Mouse (Mus musculus): ENCODE measurements around the gene Gm6096. TPM values are rescaled to one million over a fixed set of nuclear protein-coding genes. Genes with fewer than 3 reads are reported as not detected.

Gene Gm6096
- polyA plus RNA-seq, 1 experiment from 2014 or later, result 0.88 TPM

GRCm38 (mm10) chr7:34234610-34235561 lies 16.0 kb upstream of the Gm6096 start:
- ATAC-seq (ENCODE audit: insufficient read depth), result 0 out of 2 replicates have a peak, but pooled peaks have one; percentile 0
- Histone ChIP-seq H3K36me3 (ENCODE audit: insufficient read depth) (peaks cover 39% of the 10 kb centered on the region), H3K9ac (peak overlapping the region; percentile 60), H3K27me3 (ENCODE audit: insufficient read depth, low read length) (no peaks in the 10 kb centered on the region), H3K4me3 (ENCODE audit: low read depth, low read length) (peak overlapping the region; percentile 45), H3K27ac (ENCODE audit: low read depth) (peak overlapping the region; percentile 97), H3K9me3 (ENCODE audit: low read depth, low read length) (no peaks in the 10 kb centered on the region), H3K4me2 (peak overlapping the region; percentile 71), H3K4me1 (ENCODE audit: insufficient read depth) (peaks cover 7% of the 10 kb centered on the region; the same call in 1 of the 2 replicates)
- peak; percentile 63 for DNase-seq
- TF ChIP-seq CTCF (IDR thresholded peaks at IDR 0.05; ENCODE audit: low read depth), result no peak
- under 1% methylated on average over 17 of the region's 17 CpGs for WGBS

GRCm38 (mm10) chr7:34235602-34236001 lies 15.2 kb upstream of the Gm6096 start:
- Histone ChIP-seq H3K4me1 (ENCODE audit: insufficient read depth) (peaks cover 7% of the 10 kb centered on the region; the same call in 1 of the 2 replicates), H3K27ac (ENCODE audit: low read depth) (no peak overlapping the region), H3K9ac (no peak overlapping the region), H3K4me2 (no peak overlapping the region), H3K4me3 (ENCODE audit: low read depth, low read length) (no peak overlapping the region), H3K27me3 (ENCODE audit: insufficient read depth, low read length) (no peaks in the 10 kb centered on the region), H3K36me3 (ENCODE audit: insufficient read depth) (peaks cover 45% of the 10 kb centered on the region), H3K9me3 (ENCODE audit: low read depth, low read length) (no peaks in the 10 kb centered on the region)
- WGBS, result 84% methylated on average over 5 of the region's 5 CpGs
- no peak for ATAC-seq (ENCODE audit: insufficient read depth)
- TF ChIP-seq CTCF (IDR thresholded peaks at IDR 0.05; ENCODE audit: low read depth), result no peak
- DNase-seq, result no peak

- no peak for TF ChIP-seq CTCF (IDR thresholded peaks at IDR 0.05; ENCODE audit: low read depth)
- Histone ChIP-seq H3K4me1 (ENCODE audit: insufficient read depth) (peaks cover 6% of the 10 kb centered on the region; the same call in 1 of the 2 replicates), H3K9me3 (ENCODE audit: low read depth, low read length) (no peaks in the 10 kb centered on the region), H3K27ac (ENCODE audit: low read depth) (no peak overlapping the region), H3K27me3 (ENCODE audit: insufficient read depth, low read length) (no peaks in the 10 kb centered on the region), H3K9ac (no peak overlapping the region), H3K4me3 (ENCODE audit: low read depth, low read length) (no peak overlapping the region), H3K36me3 (ENCODE audit: insufficient read depth) (peaks cover 66% of the 10 kb centered on the region), H3K4me2 (no peak overlapping the region)
- 90% methylated on average over 5 of the region's 5 CpGs for WGBS
- ATAC-seq (ENCODE audit: insufficient read depth), result no peak
- no peak for DNase-seq
Measured at GRCm38 (mm10) chr7:34238086-34238485, 12.8 kb upstream of the Gm6096 start.

- no peak for ATAC-seq (ENCODE audit: insufficient read depth)
- no peak for TF ChIP-seq CTCF (IDR thresholded peaks at IDR 0.05; ENCODE audit: low read depth)
- no peak overlapping the region for H3K4me2 ChIP-seq
- no peak overlapping the region for H3K27ac ChIP-seq (ENCODE audit: low read depth)
- WGBS, result 95% methylated on average over 11 of the region's 11 CpGs
- no peak overlapping the region for H3K4me3 ChIP-seq (ENCODE audit: low read depth, low read length)
- no peaks in the 10 kb centered on the region for H3K4me1 ChIP-seq (ENCODE audit: insufficient read depth)
- H3K9me3 ChIP-seq (ENCODE audit: low read depth, low read length), result no peaks in the 10 kb centered on the region
- peaks cover 78% of the 10 kb centered on the region for H3K36me3 ChIP-seq (ENCODE audit: insufficient read depth)
- H3K9ac ChIP-seq, result no peak overlapping the region
- DNase-seq, result no peak
- no peaks in the 10 kb centered on the region for H3K27me3 ChIP-seq (ENCODE audit: insufficient read depth, low read length)
Measured at GRCm38 (mm10) chr7:34242176-34242575, 8.7 kb upstream of the Gm6096 start.

- DNase-seq, result no peak
- WGBS, result 86% methylated on average over 3 of the region's 3 CpGs
Measured at GRCm38 (mm10) chr7:34246870-34247499, 3.9 kb upstream of the Gm6096 start.

GRCm38 (mm10) chr7:34252030-34252429 lies 1.2 kb downstream of the Gm6096 start:
- H3K4me3 ChIP-seq (ENCODE audit: low read depth, low read length), result no peak overlapping the region
- H3K4me2 ChIP-seq, result no peak overlapping the region
- H3K4me1 ChIP-seq (ENCODE audit: insufficient read depth), result no peaks in the 10 kb centered on the region
- H3K27ac ChIP-seq (ENCODE audit: low read depth), result no peak overlapping the region
- H3K9ac ChIP-seq, result no peak overlapping the region
- H3K27me3 ChIP-seq (ENCODE audit: insufficient read depth, low read length), result no peaks in the 10 kb centered on the region
- DNase-seq (peak; percentile 67), ATAC-seq (ENCODE audit: insufficient read depth) (no peak)
- no peaks in the 10 kb centered on the region for H3K9me3 ChIP-seq (ENCODE audit: low read depth, low read length)
- peaks cover 70% of the 10 kb centered on the region for H3K36me3 ChIP-seq (ENCODE audit: insufficient read depth)
- 67% methylated on average over 2 of the region's 2 CpGs for WGBS
- TF ChIP-seq CTCF (IDR thresholded peaks at IDR 0.05; ENCODE audit: low read depth), result peak; percentile 57

More at GRCm38 (mm10) chr7:34246870-34247499, 3.9 kb upstream of the Gm6096 start:
- Histone ChIP-seq H3K9me3 (ENCODE audit: low read depth, low read length) (no peaks in the 10 kb centered on the region), H3K4me2 (no peak overlapping the region), H3K27ac (ENCODE audit: low read depth) (no peak overlapping the region), H3K4me3 (ENCODE audit: low read depth, low read length) (no peak overlapping the region), H3K27me3 (ENCODE audit: insufficient read depth, low read length) (no peaks in the 10 kb centered on the region), H3K9ac (no peak overlapping the region), H3K36me3 (ENCODE audit: insufficient read depth) (peaks cover 75% of the 10 kb centered on the region), H3K4me1 (ENCODE audit: insufficient read depth) (no peaks in the 10 kb centered on the region)
- TF ChIP-seq CTCF (IDR thresholded peaks at IDR 0.05; ENCODE audit: low read depth), result no peak
- ATAC-seq (ENCODE audit: insufficient read depth), result no peak

- Histone ChIP-seq H3K4me2 (no peak overlapping the region), H3K27me3 (ENCODE audit: insufficient read depth, low read length) (no peaks in the 10 kb centered on the region), H3K36me3 (ENCODE audit: insufficient read depth) (peaks cover 69% of the 10 kb centered on the region), H3K9me3 (ENCODE audit: low read depth, low read length) (no peaks in the 10 kb centered on the region), H3K9ac (no peak overlapping the region), H3K4me1 (ENCODE audit: insufficient read depth) (no peaks in the 10 kb centered on the region), H3K27ac (ENCODE audit: low read depth) (no peak overlapping the region; the same call in 1 of the 2 replicates), H3K4me3 (ENCODE audit: low read depth, low read length) (no peak overlapping the region)
- WGBS, result 59% methylated on average over 3 of the region's 3 CpGs
- DNase-seq, result peak; percentile 53
- no peak for TF ChIP-seq CTCF (IDR thresholded peaks at IDR 0.05; ENCODE audit: low read depth)
- ATAC-seq (ENCODE audit: insufficient read depth), result peak; percentile 66; the same call in 1 of the 2 replicates
Measured at GRCm38 (mm10) chr7:34255137-34255536, 4.3 kb downstream of the Gm6096 start.
